Mouse (Mus musculus) limb, embryonic 10.5 days (tissue): ENCODE data around the gene Kctd17. TPM values are rescaled to one million over a fixed set of nuclear protein-coding genes. Genes with fewer than 3 reads are reported as not detected.
A peak's percentile ranks its signal among the peaks of the same experiment; 100 is the strongest.

Experiments used
- DNase-seq: peaks from one replicate; pipeline ENCODE4 v3.0.0-alpha.2; 2017; ENCODE audit warnings: low spot score
- H3K27ac ChIP-seq: fragments of 300-500 bp; sonication (generic); 2 replicates; pipeline ENCODE4 v1.5.1; 2016; ENCODE audit warnings: mild to moderate bottlenecking
- H3K27me3 ChIP-seq: fragments of 300-500 bp; sonication (generic); 2 replicates; pipeline ENCODE4 v1.6.1; 2016; ENCODE audit warnings: low read depth, mild to moderate bottlenecking; ENCODE audit not compliant: poor library complexity, severe bottlenecking
- H3K36me3 ChIP-seq: fragments of 300-500 bp; sonication (generic); 2 replicates; pipeline ENCODE4 v1.6.1; 2016; ENCODE audit warnings: mild to moderate bottlenecking, moderate library complexity
- H3K4me1 ChIP-seq: fragments of 300-500 bp; sonication (generic); 2 replicates; pipeline ENCODE4 v1.6.1; 2016
- H3K4me3 ChIP-seq: fragments of 300-500 bp; sonication (generic); 2 replicates; pipeline ENCODE4 v1.5.1; 2016; ENCODE audit warnings: mild to moderate bottlenecking, moderate library complexity
- H3K9me3 ChIP-seq: fragments of 300-500 bp; sonication (generic); replicated peaks from 2 replicates; pipeline ENCODE4 v1.6.1; 2016; ENCODE audit warnings: mild to moderate bottlenecking
- WGBS: fragments of 180-500 bp; shearing (Covaris S2); methylation state at CpG from one replicate; pipeline ENCODE4 v1.1.7; 2016; 5-methylcytosine and 5-hydroxymethylcytosine counted together
- polyA plus RNA-seq: library from polyadenylated mRNA; unstranded; fragments of >200 nt; fragmentation: Nextera tagmentation; extraction: Ambion mirVana; gene quantifications from 2 replicates; pipeline ENCODE4 v1.2.1, GENCODE M21; 2016

Kctd17 gene
- polyA plus RNA-seq, 1 experiment from 2014 or later = 49.9 TPM

DNA sequence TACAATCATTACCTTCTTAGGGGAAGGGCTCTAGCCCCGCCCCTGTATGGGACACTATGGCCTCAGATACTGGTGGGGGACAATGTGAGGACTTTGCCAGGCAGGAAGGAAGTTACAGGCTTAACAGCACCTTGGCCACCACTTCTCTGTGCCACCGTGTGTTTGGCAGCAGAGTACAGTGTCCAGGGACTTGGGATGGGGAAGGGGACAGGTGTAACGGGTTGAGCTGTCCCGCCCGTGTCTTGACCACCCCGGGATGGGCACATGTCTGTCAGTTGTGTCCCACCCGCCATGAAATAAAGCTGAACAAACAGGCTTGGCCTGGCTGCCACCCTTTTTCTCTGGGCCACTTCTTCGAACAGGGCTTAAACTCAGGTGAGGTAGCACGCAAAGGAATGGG is 10.6 kb downstream of the Kctd17 start:
- 64% methylated on average over 9 of the region's 9 CpGs for WGBS
- H3K27me3 ChIP-seq = peaks cover 37% of the 10 kb centered on the region
- no peak overlapping the region for H3K4me3 ChIP-seq
- peaks cover 21% of the 10 kb centered on the region for H3K36me3 ChIP-seq
- DNase-seq = no peak
- no peak overlapping the region for H3K27ac ChIP-seq
- H3K9me3 ChIP-seq = no peaks in the 10 kb centered on the region
- peaks cover 62% of the 10 kb centered on the region for H3K4me1 ChIP-seq

DNA sequence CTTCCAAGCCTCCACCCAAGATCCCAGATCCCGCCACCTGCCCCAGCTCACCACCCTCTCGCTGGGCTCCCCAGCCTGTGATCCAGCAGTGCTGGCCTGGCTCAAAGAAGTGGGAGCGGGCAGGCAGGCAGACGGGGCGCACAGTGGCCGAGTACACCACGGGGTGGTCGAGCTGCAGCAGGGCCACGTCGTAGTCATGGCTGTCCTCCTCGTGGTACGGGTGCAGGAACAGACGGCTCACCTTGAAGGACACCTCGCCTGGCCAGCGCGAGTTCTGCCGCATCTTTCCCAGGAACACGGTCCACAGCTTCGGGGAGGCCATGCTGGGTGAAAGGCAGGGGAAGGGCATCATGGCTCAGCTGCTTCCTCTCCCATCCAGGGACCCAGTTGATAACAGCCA is 13.9 kb downstream of the Kctd17 start:
- DNase-seq = no peak
- Histone ChIP-seq H3K9me3 (no peaks in the 10 kb centered on the region), H3K27ac (no peak overlapping the region), H3K4me1 (peaks cover 32% of the 10 kb centered on the region), H3K27me3 (peaks cover 16% of the 10 kb centered on the region), H3K4me3 (no peak overlapping the region), H3K36me3 (no peaks in the 10 kb centered on the region)
- WGBS = 88% methylated on average over 19 of the region's 19 CpGs

DNA sequence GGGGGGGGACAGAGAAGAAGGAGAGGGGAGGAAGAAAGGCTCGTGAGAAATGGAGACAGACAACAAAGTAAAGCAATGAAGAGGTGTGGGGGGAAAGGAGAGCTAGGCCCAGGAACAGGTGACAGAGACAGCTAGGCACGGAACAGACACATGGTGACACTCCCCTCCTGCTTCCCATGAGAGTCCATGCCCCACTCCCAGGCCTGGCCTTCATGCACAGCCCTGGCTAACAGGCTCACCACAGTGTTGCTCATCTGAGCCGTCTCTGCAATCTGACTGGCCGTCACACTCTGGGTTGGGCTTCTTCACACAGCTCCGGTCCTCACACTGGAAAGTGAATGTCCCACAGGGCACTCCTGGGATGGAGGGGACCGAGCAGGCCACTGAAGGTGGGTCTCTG is 15.5 kb downstream of the Kctd17 start:
- no peak for DNase-seq
- Histone ChIP-seq H3K9me3 (no peaks in the 10 kb centered on the region), H3K4me3 (no peak overlapping the region), H3K36me3 (no peaks in the 10 kb centered on the region), H3K27me3 (peaks cover 1% of the 10 kb centered on the region; the same call in 1 of the 2 replicates), H3K4me1 (peaks cover 24% of the 10 kb centered on the region), H3K27ac (no peak overlapping the region)
- 64% methylated on average over 6 of the region's 6 CpGs for WGBS

DNA sequence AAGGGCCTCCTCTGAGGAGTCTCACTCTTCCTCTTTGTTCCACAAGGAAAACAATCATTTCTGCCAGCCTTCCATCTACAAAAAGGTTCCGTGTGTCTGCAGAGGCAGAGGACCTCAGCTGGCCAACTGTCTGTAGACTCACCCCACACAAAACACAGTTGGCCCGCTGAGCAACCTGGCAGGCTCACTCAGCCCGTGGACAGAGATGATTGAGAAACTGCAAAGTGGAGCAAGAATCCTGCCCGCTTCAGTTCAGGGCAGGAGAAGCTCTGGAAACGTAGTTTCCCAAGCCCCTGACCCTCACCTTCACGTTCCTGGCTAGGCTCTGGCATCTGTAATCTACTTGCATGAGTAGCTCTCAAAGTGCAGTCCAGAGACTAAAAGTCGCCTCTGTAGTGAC is 18.8 kb downstream of the Kctd17 start:
- Histone ChIP-seq H3K27me3 (no peaks in the 10 kb centered on the region), H3K4me1 (peaks cover 30% of the 10 kb centered on the region), H3K27ac (peak overlapping the region; percentile 86), H3K36me3 (no peaks in the 10 kb centered on the region), H3K9me3 (no peaks in the 10 kb centered on the region), H3K4me3 (no peak overlapping the region)
- 51% methylated on average over 7 of the region's 7 CpGs for WGBS
- no peak for DNase-seq

DNA sequence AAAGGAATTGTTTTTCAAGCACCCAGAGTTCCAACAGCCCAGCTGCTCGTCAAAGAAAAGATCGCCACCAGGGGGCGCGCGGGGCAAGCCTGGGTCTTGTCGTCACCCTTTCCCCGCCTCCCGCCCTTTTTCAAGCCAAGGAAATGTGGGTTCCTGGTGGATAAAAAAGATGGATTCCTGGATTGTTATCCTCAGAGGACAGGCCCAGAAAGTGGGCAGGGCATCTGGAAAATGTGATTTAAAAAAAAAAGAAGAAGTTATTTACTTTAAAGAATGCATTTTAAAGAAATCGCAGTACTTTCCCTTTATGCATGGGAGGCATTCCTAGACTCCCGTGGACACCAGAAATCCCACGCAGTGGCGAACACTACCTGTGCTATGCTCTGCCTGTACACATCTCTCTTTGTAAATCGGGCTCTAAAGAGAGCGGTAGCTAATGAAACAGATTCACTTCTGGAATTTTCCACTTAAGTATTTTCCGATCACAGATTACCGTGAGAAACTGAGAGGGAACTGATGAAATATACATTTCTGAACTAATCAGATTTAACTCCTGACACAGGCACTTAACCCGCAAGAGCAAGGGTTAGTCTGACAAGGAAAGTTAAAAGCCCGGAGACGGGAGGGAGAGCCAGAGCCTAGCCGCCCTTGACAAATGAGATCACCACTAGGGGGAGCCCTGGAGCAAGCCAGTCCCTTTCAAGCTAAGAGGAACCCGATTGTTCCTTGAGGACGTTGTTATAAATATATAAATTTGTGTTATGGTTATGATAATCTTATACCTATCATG is 19.6 kb downstream of the Kctd17 start:
- Histone ChIP-seq H3K4me3 (peak overlapping the region; percentile 47), H3K27ac (peak overlapping the region; percentile 86), H3K9me3 (no peaks in the 10 kb centered on the region), H3K36me3 (no peaks in the 10 kb centered on the region), H3K27me3 (no peaks in the 10 kb centered on the region), H3K4me1 (peaks cover 30% of the 10 kb centered on the region)
- DNase-seq = peak; percentile 99
- WGBS = 2% methylated on average over 22 of the region's 22 CpGs

DNA sequence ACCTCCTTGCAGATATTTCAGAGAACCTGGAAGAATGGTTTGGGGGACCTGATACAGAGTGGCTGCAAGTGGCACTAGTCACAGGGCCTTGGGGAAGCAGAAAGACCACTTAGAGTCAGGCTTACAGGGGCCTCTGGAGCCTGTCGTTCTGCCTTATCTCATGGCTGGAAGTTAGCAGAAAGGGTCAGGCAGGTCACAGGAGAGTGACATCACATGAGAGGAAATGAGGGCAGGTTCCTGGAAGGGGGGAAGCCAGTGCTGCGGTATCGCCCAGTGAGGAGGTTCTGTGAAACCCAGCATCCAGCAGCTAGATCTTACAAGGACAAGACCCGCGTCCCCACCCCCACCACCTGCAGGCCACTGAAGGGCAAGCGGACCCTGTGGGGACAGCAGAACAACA is 20.8 kb downstream of the Kctd17 start:
- H3K27me3 ChIP-seq = no peaks in the 10 kb centered on the region
- WGBS = 69% methylated on average over 6 of the region's 6 CpGs
- no peak overlapping the region for H3K4me3 ChIP-seq
- no peaks in the 10 kb centered on the region for H3K9me3 ChIP-seq
- peaks cover 22% of the 10 kb centered on the region for H3K4me1 ChIP-seq
- H3K36me3 ChIP-seq = no peaks in the 10 kb centered on the region
- DNase-seq = no peak
- H3K27ac ChIP-seq = peak overlapping the region; percentile 86

DNA sequence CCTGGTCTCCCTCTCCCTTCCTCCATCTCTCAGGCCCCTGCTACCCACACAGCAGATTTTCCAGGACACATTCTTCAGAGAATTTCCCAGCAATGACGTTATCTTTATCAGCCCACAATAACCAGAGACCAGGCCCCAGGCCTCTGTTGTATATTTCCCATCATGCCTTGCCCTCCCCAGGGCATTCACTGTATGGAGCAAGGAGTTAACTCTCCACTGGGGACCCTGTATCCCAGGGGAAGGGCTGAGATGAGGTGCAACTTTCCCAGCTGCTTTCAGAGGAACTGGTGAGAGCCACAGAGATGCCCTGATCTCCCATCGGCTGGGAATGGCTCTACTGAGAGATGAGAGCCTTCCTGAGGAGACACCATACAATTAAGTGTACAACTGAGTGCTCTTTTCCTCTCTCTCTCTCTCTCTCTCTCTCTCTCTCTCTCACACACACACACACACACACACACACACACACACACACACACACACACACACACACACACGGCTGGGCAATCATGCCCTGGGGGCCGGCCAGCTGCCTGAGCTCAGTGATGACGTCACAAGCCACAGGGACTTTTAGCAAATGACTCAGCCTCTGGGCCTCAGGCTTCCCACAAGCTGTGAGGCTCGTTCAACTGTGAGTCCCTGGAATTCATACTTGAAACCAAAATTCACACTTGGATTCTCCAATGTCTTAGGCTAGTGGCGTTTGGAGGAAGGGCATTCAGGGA is 21.5 kb downstream of the Kctd17 start:
- Histone ChIP-seq H3K36me3 (no peaks in the 10 kb centered on the region), H3K27me3 (no peaks in the 10 kb centered on the region), H3K9me3 (no peaks in the 10 kb centered on the region), H3K4me1 (peaks cover 22% of the 10 kb centered on the region), H3K27ac (no peak overlapping the region; the same call in 1 of the 2 replicates), H3K4me3 (no peak overlapping the region)
- DNase-seq = no peak
- 57% methylated on average over 7 of the region's 7 CpGs for WGBS

DNA sequence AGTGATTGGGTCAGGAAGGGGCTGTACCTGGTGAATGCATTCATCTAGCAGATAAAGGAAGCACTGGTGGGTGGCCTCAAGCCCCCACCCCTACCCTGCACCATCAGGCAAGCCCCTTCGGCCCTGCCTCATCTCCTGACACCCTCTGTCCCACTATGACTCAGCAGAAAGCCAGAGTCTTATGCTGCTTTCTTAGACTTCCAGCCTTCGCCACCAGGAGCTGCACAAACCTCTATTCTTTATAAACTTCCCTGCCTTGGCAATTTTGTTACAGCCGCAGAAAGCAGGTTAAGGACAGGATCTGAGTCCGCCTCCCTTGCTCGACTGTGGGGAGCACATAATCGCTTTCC is 22.0 kb downstream of the Kctd17 start:
- DNase-seq = no peak
- no peaks in the 10 kb centered on the region for H3K27me3 ChIP-seq
- no peaks in the 10 kb centered on the region for H3K9me3 ChIP-seq
- no peak overlapping the region for H3K27ac ChIP-seq
- H3K4me3 ChIP-seq = no peak overlapping the region
- WGBS = 87% methylated on average over 6 of the region's 6 CpGs
- H3K4me1 ChIP-seq = peaks cover 22% of the 10 kb centered on the region
- H3K36me3 ChIP-seq = no peaks in the 10 kb centered on the region

DNA sequence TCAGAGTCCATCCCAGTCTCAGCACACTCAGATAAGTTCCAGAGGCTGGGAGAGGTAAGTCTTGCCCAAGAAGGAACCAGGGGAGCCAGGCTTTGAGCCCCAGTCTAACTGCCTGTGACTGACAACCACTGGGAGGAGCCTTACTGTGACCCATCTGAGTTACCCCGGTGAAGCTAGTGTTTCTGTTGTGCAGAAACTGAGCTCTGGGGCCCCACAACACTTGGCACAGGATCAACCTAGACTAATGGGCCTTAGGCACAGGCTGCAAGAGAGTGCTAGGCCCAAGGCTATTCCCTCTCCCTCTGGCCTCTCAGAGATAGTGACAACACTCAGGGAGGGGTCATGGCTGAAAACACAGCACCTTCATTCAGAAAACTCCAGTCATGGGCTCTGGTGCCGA is 22.8 kb downstream of the Kctd17 start:
- peaks cover 27% of the 10 kb centered on the region for H3K4me1 ChIP-seq
- 87% methylated on average over 2 of the region's 2 CpGs for WGBS
- H3K27me3 ChIP-seq = no peaks in the 10 kb centered on the region
- no peaks in the 10 kb centered on the region for H3K9me3 ChIP-seq
- DNase-seq = no peak
- no peak overlapping the region for H3K4me3 ChIP-seq
- H3K36me3 ChIP-seq = no peaks in the 10 kb centered on the region
- H3K27ac ChIP-seq = no peak overlapping the region

DNA sequence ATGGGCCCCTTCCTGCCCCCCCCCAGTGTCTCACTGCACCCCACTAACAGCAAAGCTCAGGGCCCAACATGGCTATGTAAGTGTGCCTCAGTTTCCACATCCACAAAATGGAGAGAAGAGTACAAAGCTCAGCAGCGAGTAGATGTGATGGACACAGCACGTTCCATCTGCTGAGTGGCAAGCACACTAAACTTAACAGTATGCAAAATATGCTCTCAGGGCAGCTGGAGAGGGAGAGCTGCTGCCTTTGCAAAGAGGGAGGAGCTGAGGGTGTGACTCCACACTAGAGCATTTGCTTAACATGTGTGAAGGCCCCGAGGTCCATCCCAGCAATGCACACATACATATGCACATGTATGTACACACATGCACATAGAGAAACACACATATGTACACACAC is 24.6 kb downstream of the Kctd17 start:
- WGBS = 91% methylated on average over 3 of the region's 3 CpGs

DNA sequence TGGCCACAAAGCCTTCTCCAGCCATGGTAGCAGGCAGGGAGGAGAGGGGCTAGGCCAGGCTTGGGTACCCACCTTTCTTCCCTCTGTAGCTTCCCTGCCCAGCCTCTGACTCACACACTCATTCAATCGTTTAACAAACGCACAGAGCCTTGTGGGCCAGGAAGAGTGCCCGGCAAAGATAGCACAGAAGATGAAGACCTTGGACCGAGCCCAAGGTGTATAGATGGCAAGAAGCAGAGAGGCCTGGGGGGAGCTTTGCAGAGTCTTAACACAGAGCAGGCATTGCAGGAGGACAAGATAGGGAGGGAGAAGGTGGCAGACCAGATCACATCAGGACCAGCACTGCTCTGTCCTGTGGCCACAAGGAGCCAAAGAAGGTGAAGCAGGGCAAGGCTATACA is 26.8 kb downstream of the Kctd17 start:
- Histone ChIP-seq H3K9me3 (no peaks in the 10 kb centered on the region), H3K4me1 (peaks cover 15% of the 10 kb centered on the region), H3K27ac (0 out of 2 replicates have a peak overlapping the region, but pooled peaks have one; percentile 1), H3K36me3 (no peaks in the 10 kb centered on the region), H3K27me3 (no peaks in the 10 kb centered on the region), H3K4me3 (no peak overlapping the region)
- DNase-seq = no peak
- WGBS = 83% methylated on average over 4 of the region's 4 CpGs

More for the DNA sequence above, 24.6 kb downstream of the Kctd17 start:
- no peaks in the 10 kb centered on the region for H3K36me3 ChIP-seq
- DNase-seq = no peak
- peaks cover 35% of the 10 kb centered on the region for H3K4me1 ChIP-seq
- no peak overlapping the region for H3K27ac ChIP-seq
- no peaks in the 10 kb centered on the region for H3K27me3 ChIP-seq
- no peak overlapping the region for H3K4me3 ChIP-seq
- H3K9me3 ChIP-seq = no peaks in the 10 kb centered on the region

DNA sequence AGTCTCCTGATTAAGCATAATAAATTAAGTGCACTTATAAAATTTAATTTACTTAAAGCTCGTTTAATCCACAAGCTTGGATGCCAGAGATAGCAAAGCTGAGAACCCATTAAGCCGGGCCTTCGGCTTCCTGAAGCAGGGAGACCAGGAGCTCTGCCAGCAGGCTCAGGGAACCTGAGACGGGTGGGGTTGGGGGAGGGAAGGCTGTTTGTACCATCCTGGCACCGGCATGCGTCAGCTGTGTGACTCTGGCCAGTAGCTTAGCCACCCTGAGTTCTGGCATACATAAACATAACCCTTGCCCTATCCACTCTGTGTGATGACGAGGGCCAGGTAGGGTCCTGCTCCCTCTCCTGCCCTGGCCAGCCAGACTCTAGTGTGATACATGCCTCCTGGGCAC is 27.7 kb downstream of the Kctd17 start:
- H3K27ac ChIP-seq = no peak overlapping the region
- H3K4me3 ChIP-seq = no peak overlapping the region
- H3K27me3 ChIP-seq = no peaks in the 10 kb centered on the region
- no peak for DNase-seq
- no peaks in the 10 kb centered on the region for H3K9me3 ChIP-seq
- no peaks in the 10 kb centered on the region for H3K36me3 ChIP-seq
- H3K4me1 ChIP-seq = peaks cover 13% of the 10 kb centered on the region
- WGBS = 66% methylated on average over 7 of the region's 7 CpGs

DNA sequence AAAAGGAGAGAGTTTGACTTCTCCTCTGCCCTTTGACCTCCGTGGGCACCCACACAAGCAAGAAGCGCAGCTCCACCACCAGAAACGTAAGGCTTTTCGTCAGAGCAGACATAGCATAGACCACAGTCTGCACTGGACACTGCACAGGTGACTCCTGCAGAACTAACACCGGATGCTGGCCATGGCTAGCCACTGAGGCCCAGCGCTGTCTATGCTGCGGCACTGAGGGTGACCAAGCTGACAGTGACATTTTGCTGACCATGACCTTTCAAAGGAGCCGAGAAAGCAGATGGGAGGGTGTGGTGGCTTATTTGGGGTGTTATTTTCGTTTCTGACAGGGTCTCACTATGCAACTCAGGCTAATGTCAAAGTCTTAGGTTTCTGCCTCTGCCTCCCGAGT is 28.8 kb downstream of the Kctd17 start:
- Histone ChIP-seq H3K27ac (no peak overlapping the region), H3K4me1 (peaks cover 13% of the 10 kb centered on the region), H3K9me3 (no peaks in the 10 kb centered on the region), H3K4me3 (no peak overlapping the region), H3K36me3 (no peaks in the 10 kb centered on the region), H3K27me3 (no peaks in the 10 kb centered on the region)
- 84% methylated on average over 10 of the region's 10 CpGs for WGBS
- no peak for DNase-seq
